Mouse (Mus musculus): ENCODE measurements at regions not wholly inside any gene's neighbourhood (a gene's known extent, or its start where the extent isn't known, plus 50 kb on each side); places are given as distances from the start of the nearest gene placed in this dataset.

DNA sequence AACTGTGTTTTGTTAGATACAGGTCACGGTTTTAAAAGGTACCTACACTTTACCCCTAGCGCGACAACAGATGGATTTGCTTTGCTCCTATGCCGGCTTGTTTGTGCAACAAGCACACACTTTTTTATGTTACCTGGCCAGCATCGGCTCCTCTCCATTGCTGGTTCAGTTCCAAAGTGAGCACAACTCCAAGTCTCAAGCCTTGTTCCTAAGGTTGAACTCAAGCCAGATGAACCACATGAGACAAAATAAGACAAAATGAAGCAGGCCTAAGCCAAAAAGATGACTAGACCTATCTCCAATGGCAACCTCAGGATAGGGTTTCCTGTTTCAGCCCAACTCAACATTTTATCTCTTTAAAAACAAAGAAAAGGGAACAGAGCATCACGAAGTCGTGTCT, 108.5 kb upstream of the N6amt1 start:
- TF ChIP-seq ZC3H11A (IDR thresholded peaks at IDR 0.05; ENCODE audit: borderline replicate concordance, low read depth, low read length) (no peak), MAFK (IDR thresholded peaks at IDR 0.05; ENCODE audit: insufficient read depth, low read depth, low read length) (no peak), CHD2 (IDR thresholded peaks at IDR 0.05; ENCODE audit: low read depth, low read length) (no peak)

Data from ES-E14 (cell line).